Mouse (Mus musculus) macrophage (primary cell): ENCODE measurements at regions not wholly inside any gene's neighbourhood (a gene's known extent, or its start where the extent isn't known, plus 50 kb on each side); places are given as distances from the start of the nearest gene placed in this dataset.

ENCODE experiments used
- H3K27ac ChIP-seq: fragments of 350-480 bp; formaldehyde crosslinking; 2 replicates; pipeline ENCODE4 v1.9.0; 2021
- H3K36me3 ChIP-seq: fragments of 350-480 bp; formaldehyde crosslinking; 2 replicates; pipeline ENCODE4 v1.9.0; 2021; ENCODE audit errors: inconsistent target
- H3K4me3 ChIP-seq: fragments of 350-480 bp; formaldehyde crosslinking; 2 replicates; pipeline ENCODE4 v1.9.0; 2021; ENCODE audit errors: inconsistent target
- H3K79me2 ChIP-seq: fragments of 350-480 bp; formaldehyde crosslinking; 2 replicates; pipeline ENCODE4 v1.9.0; 2021; ENCODE audit errors: inconsistent target
- WGBS: methylation state at CpG from one replicate; pipeline ENCODE4 v1.1.7; 2026; ENCODE audit warnings: inconsistent platforms; ENCODE audit not compliant: missing documents; 5-methylcytosine and 5-hydroxymethylcytosine counted together

GRCm38 (mm10) chr17:84129204-84129603, 58.5 kb downstream of the Zfp36l2 start:
- H3K4me3 ChIP-seq: no peak overlapping the region
- peak overlapping the region; percentile 99; the same call in 1 of the 2 replicates for H3K27ac ChIP-seq
- H3K79me2 ChIP-seq: peaks cover 16% of the 10 kb centered on the region; the same call in 1 of the 2 replicates
- no peaks in the 10 kb centered on the region for H3K36me3 ChIP-seq
- 91% methylated on average over 12 of the region's 13 CpGs for WGBS

GRCm38 (mm10) chr17:84128262-84128661, 59.5 kb downstream of the Zfp36l2 start:
- no peak overlapping the region for H3K4me3 ChIP-seq
- WGBS: 2% methylated on average over 4 of the region's 5 CpGs
- H3K79me2 ChIP-seq: peaks cover 25% of the 10 kb centered on the region; the same call in 1 of the 2 replicates
- H3K27ac ChIP-seq: peak overlapping the region; percentile 99
- no peaks in the 10 kb centered on the region for H3K36me3 ChIP-seq

GRCm38 (mm10) chr17:84126168-84126567, 61.6 kb downstream of the Zfp36l2 start:
- WGBS: 3% methylated on average over 5 of the region's 5 CpGs
- Histone ChIP-seq H3K36me3 (no peaks in the 10 kb centered on the region), H3K27ac (peak overlapping the region; percentile 99), H3K4me3 (peak overlapping the region; percentile 32), H3K79me2 (peaks cover 45% of the 10 kb centered on the region; the same call in 1 of the 2 replicates)

- no peaks in the 10 kb centered on the region for H3K36me3 ChIP-seq
- H3K79me2 ChIP-seq: peaks cover 60% of the 10 kb centered on the region
- WGBS: 30% methylated on average over 2 of the region's 2 CpGs
- H3K4me3 ChIP-seq: no peak overlapping the region
- peak overlapping the region; percentile 99 for H3K27ac ChIP-seq
Observed at GRCm38 (mm10) chr17:84123161-84123560, 64.6 kb downstream of the Zfp36l2 start.

GRCm38 (mm10) chr17:84122486-84123131, 65.1 kb downstream of the Zfp36l2 start:
- peaks cover 60% of the 10 kb centered on the region for H3K79me2 ChIP-seq
- WGBS: 72% methylated on average over 6 of the region's 6 CpGs
- no peak overlapping the region for H3K4me3 ChIP-seq
- H3K36me3 ChIP-seq: no peaks in the 10 kb centered on the region
- peak overlapping the region; percentile 99 for H3K27ac ChIP-seq

GRCm38 (mm10) chr17:84121291-84121690, 66.5 kb downstream of the Zfp36l2 start:
- Histone ChIP-seq H3K27ac (peak overlapping the region; percentile 99), H3K79me2 (peaks cover 60% of the 10 kb centered on the region), H3K36me3 (no peaks in the 10 kb centered on the region), H3K4me3 (peak overlapping the region; percentile 34)
- 3% methylated on average over 6 of the region's 6 CpGs for WGBS

GRCm38 (mm10) chr17:84119221-84120017, 68.3 kb downstream of the Zfp36l2 start:
- Histone ChIP-seq H3K79me2 (peaks cover 57% of the 10 kb centered on the region), H3K27ac (peak overlapping the region; percentile 99), H3K4me3 (no peak overlapping the region), H3K36me3 (no peaks in the 10 kb centered on the region)
- WGBS: 7% methylated on average over 16 of the region's 16 CpGs

- no peak overlapping the region for H3K4me3 ChIP-seq
- peak overlapping the region; percentile 99 for H3K27ac ChIP-seq
- peaks cover 51% of the 10 kb centered on the region for H3K79me2 ChIP-seq
- WGBS: 50% methylated on average over 1 of the region's 1 CpGs
- H3K36me3 ChIP-seq: no peaks in the 10 kb centered on the region
Observed at GRCm38 (mm10) chr17:84118781-84119180, 69.0 kb downstream of the Zfp36l2 start.

GRCm38 (mm10) chr17:84118271-84118670, 69.5 kb downstream of the Zfp36l2 start:
- Histone ChIP-seq H3K27ac (peak overlapping the region; percentile 99), H3K4me3 (no peak overlapping the region), H3K36me3 (no peaks in the 10 kb centered on the region), H3K79me2 (peaks cover 45% of the 10 kb centered on the region)
- WGBS: 5% methylated on average over 4 of the region's 4 CpGs

GRCm38 (mm10) chr17:84117756-84118155, 70.0 kb downstream of the Zfp36l2 start:
- no peak overlapping the region for H3K4me3 ChIP-seq
- H3K36me3 ChIP-seq: no peaks in the 10 kb centered on the region
- H3K27ac ChIP-seq: peak overlapping the region; percentile 99
- peaks cover 40% of the 10 kb centered on the region for H3K79me2 ChIP-seq
- WGBS: 37% methylated on average over 1 of the region's 1 CpGs

GRCm38 (mm10) chr17:84116340-84117279, 71.1 kb downstream of the Zfp36l2 start:
- H3K4me3 ChIP-seq: no peak overlapping the region
- WGBS: 10% methylated on average over 17 of the region's 17 CpGs
- H3K36me3 ChIP-seq: no peaks in the 10 kb centered on the region
- H3K79me2 ChIP-seq: peaks cover 29% of the 10 kb centered on the region
- H3K27ac ChIP-seq: peak overlapping the region; percentile 99

- Histone ChIP-seq H3K79me2 (peaks cover 24% of the 10 kb centered on the region), H3K27ac (peak overlapping the region; percentile 99), H3K4me3 (no peak overlapping the region), H3K36me3 (no peaks in the 10 kb centered on the region)
- WGBS: 23% methylated on average over 3 of the region's 3 CpGs
Observed at GRCm38 (mm10) chr17:84115957-84116339, 71.8 kb downstream of the Zfp36l2 start.

GRCm38 (mm10) chr17:84115133-84115532, 72.6 kb downstream of the Zfp36l2 start:
- H3K36me3 ChIP-seq: no peaks in the 10 kb centered on the region
- H3K79me2 ChIP-seq: peaks cover 16% of the 10 kb centered on the region; the same call in 1 of the 2 replicates
- no peak overlapping the region for H3K4me3 ChIP-seq
- H3K27ac ChIP-seq: peak overlapping the region; percentile 57
- 52% methylated on average over 7 of the region's 8 CpGs for WGBS

- 48% methylated on average over 9 of the region's 9 CpGs for WGBS
- Histone ChIP-seq H3K79me2 (peaks cover 11% of the 10 kb centered on the region; the same call in 1 of the 2 replicates), H3K27ac (peak overlapping the region; percentile 57), H3K4me3 (no peak overlapping the region), H3K36me3 (no peaks in the 10 kb centered on the region)
Observed at GRCm38 (mm10) chr17:84114279-84114994, 73.3 kb downstream of the Zfp36l2 start.
